Mouse (Mus musculus): ENCODE results near the gene Qrich1.
"Not testable (repeated sequence)": the region's sequence is repeated elsewhere in the genome, so short reads cannot be mapped to it uniquely, and the experiment has no call there.

The Qrich1 gene

DNA sequence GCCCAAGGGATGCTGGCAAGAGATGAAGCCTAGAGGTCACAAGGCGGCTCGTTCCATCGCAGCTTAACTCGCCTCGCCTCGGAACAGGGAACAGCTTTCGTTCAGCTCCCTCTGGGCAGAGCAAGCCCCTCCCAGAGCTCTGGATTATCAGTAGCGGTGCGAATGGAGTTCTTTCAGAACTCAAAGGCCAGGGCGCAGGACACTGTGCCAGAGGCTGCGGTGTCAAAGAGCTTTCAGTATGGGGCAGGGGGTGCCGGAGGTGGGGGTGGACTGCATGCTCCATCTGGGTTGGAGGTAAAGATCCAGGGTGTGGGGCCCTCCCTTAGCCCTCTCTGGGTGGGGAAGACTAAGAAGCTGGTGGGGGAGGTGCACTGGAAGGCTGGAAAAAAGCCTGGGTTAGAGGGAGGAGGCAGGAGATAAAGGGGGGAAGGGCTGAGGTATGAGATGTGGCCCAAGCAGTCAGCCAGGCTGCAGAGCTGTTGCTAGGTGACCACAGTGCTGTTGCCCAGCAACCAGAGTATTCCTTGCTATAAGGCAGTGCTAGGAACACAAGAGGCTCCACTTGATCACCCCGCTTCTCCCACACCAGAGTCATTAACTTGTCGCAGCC lies 71.1 kb downstream of the Qrich1 start:
- DNase-seq (ENCODE audit: low read depth) = peak; percentile 29

GRCm38 (mm10) chr9:108589229-108589628 lies 72.6 kb downstream of the Qrich1 start:
- no peak for DNase-seq (ENCODE audit: low read depth)

GRCm38 (mm10) chr9:108591462-108591861 lies 74.9 kb downstream of the Qrich1 start:
- no peak for DNase-seq (ENCODE audit: low read depth)

GRCm38 (mm10) chr9:108594354-108594753 lies 77.7 kb downstream of the Qrich1 start:
- no peak for DNase-seq (ENCODE audit: low read depth)

DNA sequence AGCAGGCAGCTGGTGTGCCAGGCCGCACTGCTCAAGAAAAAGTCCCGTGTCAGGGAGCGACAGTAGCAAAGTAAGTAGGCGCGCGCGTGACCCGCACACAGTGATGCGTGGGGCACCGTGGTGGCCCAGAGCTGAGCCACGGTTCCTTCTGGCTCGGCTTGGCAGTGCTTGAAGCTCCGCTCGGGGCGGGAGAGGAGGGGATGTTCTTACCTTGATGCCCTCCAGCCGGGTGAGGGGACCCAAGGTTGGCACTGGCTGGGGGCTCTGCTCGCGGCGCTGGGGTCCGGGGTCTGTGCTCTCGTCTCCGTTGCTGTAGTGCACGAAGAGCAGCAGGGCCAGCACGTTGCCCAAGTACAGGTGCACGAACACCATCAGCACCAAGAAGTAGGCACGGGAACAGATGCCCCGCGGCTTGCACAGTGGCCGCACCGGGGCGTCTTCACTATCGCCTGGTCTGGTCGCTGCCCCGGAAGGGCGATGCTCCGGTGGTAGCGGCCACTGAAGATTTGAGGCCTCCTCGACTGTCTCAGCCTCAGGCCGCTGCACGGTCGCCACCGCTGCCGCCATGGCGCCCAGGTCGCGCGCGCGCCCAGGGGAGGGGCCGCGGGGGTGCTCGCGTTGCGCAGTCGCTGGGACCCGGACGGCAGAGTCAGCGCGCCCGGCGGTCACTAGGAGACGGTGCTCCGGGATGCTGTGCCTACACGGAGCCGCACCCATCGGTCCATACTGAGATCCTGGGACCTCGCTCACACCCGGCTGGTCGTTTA lies 80.6 kb downstream of the Qrich1 start, which contains the start of gene P4htm:
Gene P4htm, minus strand, starts transcription at position 670 of the 767 bp plus-strand sequence.
- no peak for DNase-seq (ENCODE audit: low read depth)

DNA sequence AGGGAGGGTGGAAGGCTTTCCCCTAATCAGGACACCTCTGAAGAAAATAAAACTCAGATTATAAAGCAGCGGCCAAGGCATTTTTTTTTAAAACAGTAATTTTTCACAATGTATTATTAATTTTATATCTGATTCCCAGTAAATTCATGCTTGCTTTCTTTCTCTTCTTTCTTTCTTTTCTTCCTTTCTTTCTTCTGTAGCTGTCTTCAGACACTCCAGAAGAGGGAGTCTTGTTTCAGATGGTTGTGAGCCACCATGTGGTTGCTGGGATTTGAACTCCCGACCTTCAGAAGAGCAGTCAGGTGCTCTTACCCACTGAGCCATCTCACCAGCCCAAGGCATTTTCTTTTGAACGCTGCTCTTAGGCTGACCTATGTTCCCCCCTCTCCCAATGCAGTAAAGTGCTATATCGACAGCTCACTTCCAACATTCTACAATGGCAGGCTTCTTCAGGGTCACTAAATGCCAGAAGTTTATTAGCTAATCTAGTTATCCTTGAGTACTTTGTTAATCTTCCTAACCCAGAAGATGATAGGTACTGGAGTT lies 82.5 kb downstream of the Qrich1 start:
- no peak for DNase-seq (ENCODE audit: low read depth)

DNA sequence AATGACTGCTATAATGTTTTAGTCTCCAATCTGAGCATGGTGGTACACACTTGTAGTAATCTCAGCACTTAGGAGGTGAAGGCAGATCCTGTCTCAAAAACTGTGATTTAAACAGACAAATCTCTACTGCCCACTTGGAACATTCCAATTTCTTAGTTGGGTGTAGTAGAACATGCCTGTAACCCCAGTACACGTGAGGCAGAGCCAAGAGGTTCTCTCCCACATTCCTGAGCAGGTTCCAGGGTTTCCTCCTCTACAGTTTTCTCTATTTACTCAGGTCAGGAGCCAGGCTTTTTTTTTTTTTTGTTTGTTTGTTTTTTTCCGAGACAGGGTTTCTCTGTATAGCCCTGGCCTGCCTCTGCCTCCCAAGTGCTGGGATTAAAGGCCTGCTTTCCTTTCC lies 83.4 kb downstream of the Qrich1 start:
- no peak for DNase-seq (ENCODE audit: low read depth)

DNA sequence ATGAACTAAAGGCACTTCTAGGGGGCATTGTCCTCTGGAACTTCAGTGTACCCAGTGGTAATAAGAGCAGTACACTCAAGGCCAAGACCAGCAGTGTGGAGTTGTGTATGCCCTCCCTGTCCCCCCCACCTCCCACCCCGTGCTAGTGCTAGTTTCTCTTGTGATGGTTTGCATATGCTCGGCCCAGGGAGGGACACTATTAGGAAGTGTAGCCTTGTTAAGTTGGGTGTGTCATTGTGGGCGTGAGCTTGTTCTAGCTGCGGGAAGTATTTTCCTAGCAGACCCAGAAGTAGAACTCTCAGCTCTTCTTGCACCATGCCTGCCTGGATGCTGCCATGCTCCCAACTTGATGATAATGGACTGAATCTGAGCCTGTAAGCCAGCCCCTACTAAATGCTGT lies 85.4 kb downstream of the Qrich1 start:
- DNase-seq (ENCODE audit: low read depth) = no peak

GRCm38 (mm10) chr9:108607929-108608328 lies 91.3 kb downstream of the Qrich1 start:
- not testable (repeated sequence) for DNase-seq (ENCODE audit: low read depth)

GRCm38 (mm10) chr9:108608889-108609288 lies 92.3 kb downstream of the Qrich1 start:
- DNase-seq (ENCODE audit: low read depth) = no peak

Data from fibroblast of lung, adult 2 months (primary cell).